Mouse (Mus musculus): ENCODE results near the gene Odf3l1. TPM values are rescaled to one million over a fixed set of nuclear protein-coding genes. Genes with fewer than 3 reads are reported as not detected.

The Odf3l1 gene
- polyA plus RNA-seq, 1 experiment from 2014 or later = 0.17 TPM

GRCm38 (mm10) chr9:56865673-56866400 is 1.4 kb upstream of the Odf3l1 start:
- Histone ChIP-seq H3K9me3 (replicated peaks) (no peaks in the 10 kb centered on the region), H3K4me2 (peak overlapping the region; percentile 75), H3K27ac (peak overlapping the region; percentile 81), H3K36me3 (no peaks in the 10 kb centered on the region), H3K27me3 (no peaks in the 10 kb centered on the region; the same call in 1 of the 2 replicates), H3K4me1 (peaks cover 86% of the 10 kb centered on the region), H3K4me3 (replicated peaks) (peak overlapping the region; percentile 53), H3K9ac (peak overlapping the region; percentile 58)
- ATAC-seq (replicated peaks; ENCODE audit: low FRiP score) = no peak
- WGBS = 56% methylated on average over 11 of the region's 11 CpGs

GRCm38 (mm10) chr9:56864832-56865231 is 353 bp upstream of the Odf3l1 start, which contains the start of gene Cspg4:
Cspg4 (plus strand) TSS chr9:56865033.
- H3K4me3 ChIP-seq (replicated peaks) = peak within 1 kb of the TSS; percentile 53
- H3K9ac ChIP-seq = peak within 1 kb of the TSS; percentile 58
- H3K4me1 ChIP-seq = peaks cover 84% of the 10 kb centered on the region
- no peaks in the 10 kb centered on the region for H3K9me3 ChIP-seq (replicated peaks)
- H3K4me2 ChIP-seq = peak within 1 kb of the TSS; percentile 75
- peak; percentile 82 for ATAC-seq (replicated peaks; ENCODE audit: low FRiP score)
- H3K27ac ChIP-seq = peak within 1 kb of the TSS; percentile 81
- no peaks in the 10 kb centered on the region; the same call in 1 of the 2 replicates for H3K27me3 ChIP-seq
- WGBS = 3% methylated on average over 24 of the region's 24 CpGs
- H3K36me3 ChIP-seq = no peaks in the 10 kb centered on the region

GRCm38 (mm10) chr9:56862863-56863262 is 1.6 kb downstream of the Odf3l1 start:
- H3K9ac ChIP-seq = no peak overlapping the region
- no peak overlapping the region for H3K4me2 ChIP-seq
- no peaks in the 10 kb centered on the region; the same call in 1 of the 2 replicates for H3K27me3 ChIP-seq
- H3K9me3 ChIP-seq (replicated peaks) = no peaks in the 10 kb centered on the region
- WGBS = 28% methylated on average over 2 of the region's 2 CpGs
- H3K4me3 ChIP-seq (replicated peaks) = no peak overlapping the region
- H3K27ac ChIP-seq = no peak overlapping the region
- peaks cover 64% of the 10 kb centered on the region for H3K4me1 ChIP-seq
- H3K36me3 ChIP-seq = no peaks in the 10 kb centered on the region
- ATAC-seq (replicated peaks; ENCODE audit: low FRiP score) = no peak

- Histone ChIP-seq H3K27ac (peak overlapping the region; percentile 33), H3K9me3 (replicated peaks) (no peaks in the 10 kb centered on the region), H3K4me3 (replicated peaks) (no peak overlapping the region), H3K36me3 (no peaks in the 10 kb centered on the region), H3K4me1 (peaks cover 42% of the 10 kb centered on the region), H3K9ac (no peak overlapping the region), H3K27me3 (peaks cover 3% of the 10 kb centered on the region; the same call in 1 of the 2 replicates), H3K4me2 (0 out of 2 replicates have a peak overlapping the region, but pooled peaks have one; percentile 4)
- no peak for ATAC-seq (replicated peaks; ENCODE audit: low FRiP score)
- WGBS = 55% methylated on average over 15 of the region's 15 CpGs
Measured at GRCm38 (mm10) chr9:56860486-56861269, 3.8 kb downstream of the Odf3l1 start.

GRCm38 (mm10) chr9:56860035-56860434 is 4.4 kb downstream of the Odf3l1 start:
- no peak for ATAC-seq (replicated peaks; ENCODE audit: low FRiP score)
- 84% methylated on average over 3 of the region's 3 CpGs for WGBS

GRCm38 (mm10) chr9:56857463-56857862 is 7.0 kb downstream of the Odf3l1 start:
- Histone ChIP-seq H3K4me3 (replicated peaks) (no peak overlapping the region), H3K4me2 (no peak overlapping the region), H3K9ac (no peak overlapping the region), H3K9me3 (replicated peaks) (no peaks in the 10 kb centered on the region), H3K4me1 (peaks cover 11% of the 10 kb centered on the region), H3K27ac (no peak overlapping the region), H3K36me3 (no peaks in the 10 kb centered on the region), H3K27me3 (peaks cover 3% of the 10 kb centered on the region; the same call in 1 of the 2 replicates)
- no peak for ATAC-seq (replicated peaks; ENCODE audit: low FRiP score)
- 42% methylated on average over 3 of the region's 3 CpGs for WGBS

More at GRCm38 (mm10) chr9:56860035-56860434, 4.4 kb downstream of the Odf3l1 start:
- Histone ChIP-seq H3K36me3 (no peaks in the 10 kb centered on the region), H3K27me3 (peaks cover 3% of the 10 kb centered on the region; the same call in 1 of the 2 replicates), H3K4me2 (no peak overlapping the region), H3K4me1 (peaks cover 36% of the 10 kb centered on the region), H3K9me3 (replicated peaks) (no peaks in the 10 kb centered on the region), H3K9ac (no peak overlapping the region), H3K4me3 (replicated peaks) (no peak overlapping the region), H3K27ac (no peak overlapping the region)

GRCm38 (mm10) chr9:56851778-56852177 is 12.7 kb downstream of the Odf3l1 start:
- Histone ChIP-seq H3K27me3 (peaks cover 4% of the 10 kb centered on the region; the same call in 1 of the 2 replicates), H3K27ac (no peak overlapping the region), H3K4me2 (no peak overlapping the region), H3K36me3 (no peaks in the 10 kb centered on the region), H3K4me1 (peaks cover 10% of the 10 kb centered on the region), H3K9me3 (replicated peaks) (no peaks in the 10 kb centered on the region), H3K9ac (no peak overlapping the region), H3K4me3 (replicated peaks) (no peak overlapping the region)
- 0 out of 2 replicates have a peak, but pooled peaks have one; percentile 31 for ATAC-seq (replicated peaks; ENCODE audit: low FRiP score)
- 25% methylated on average over 11 of the region's 11 CpGs for WGBS

- Histone ChIP-seq H3K27ac (no peak overlapping the region), H3K9me3 (replicated peaks) (no peaks in the 10 kb centered on the region), H3K4me2 (no peak overlapping the region), H3K36me3 (no peaks in the 10 kb centered on the region), H3K9ac (no peak overlapping the region), H3K27me3 (peaks cover 4% of the 10 kb centered on the region), H3K4me1 (peaks cover 10% of the 10 kb centered on the region), H3K4me3 (replicated peaks) (no peak overlapping the region)
- no peak for ATAC-seq (replicated peaks; ENCODE audit: low FRiP score)
- 88% methylated on average over 4 of the region's 4 CpGs for WGBS
Measured at GRCm38 (mm10) chr9:56850905-56851252, 13.6 kb downstream of the Odf3l1 start.

- Histone ChIP-seq H3K9me3 (replicated peaks) (no peaks in the 10 kb centered on the region), H3K27ac (no peak overlapping the region), H3K27me3 (peaks cover 6% of the 10 kb centered on the region), H3K4me1 (peaks cover 10% of the 10 kb centered on the region), H3K36me3 (no peaks in the 10 kb centered on the region), H3K9ac (no peak overlapping the region), H3K4me3 (replicated peaks) (no peak overlapping the region), H3K4me2 (no peak overlapping the region)
- 66% methylated on average over 14 of the region's 14 CpGs for WGBS
- ATAC-seq (replicated peaks; ENCODE audit: low FRiP score) = no peak
Measured at GRCm38 (mm10) chr9:56850128-56850904, 14.2 kb downstream of the Odf3l1 start.

GRCm38 (mm10) chr9:56847523-56847922 is 17.0 kb downstream of the Odf3l1 start:
- no peaks in the 10 kb centered on the region for H3K36me3 ChIP-seq
- no peak overlapping the region for H3K9ac ChIP-seq
- no peak for ATAC-seq (replicated peaks; ENCODE audit: low FRiP score)
- H3K27ac ChIP-seq = no peak overlapping the region
- peaks cover 15% of the 10 kb centered on the region for H3K27me3 ChIP-seq
- 25% methylated on average over 3 of the region's 3 CpGs for WGBS
- H3K4me1 ChIP-seq = peaks cover 36% of the 10 kb centered on the region
- H3K9me3 ChIP-seq (replicated peaks) = no peaks in the 10 kb centered on the region
- H3K4me3 ChIP-seq (replicated peaks) = no peak overlapping the region
- no peak overlapping the region for H3K4me2 ChIP-seq

GRCm38 (mm10) chr9:56844644-56845043 is 19.8 kb downstream of the Odf3l1 start:
- ATAC-seq (replicated peaks; ENCODE audit: low FRiP score) = no peak
- Histone ChIP-seq H3K4me2 (no peak overlapping the region), H3K27ac (no peak overlapping the region), H3K9ac (no peak overlapping the region), H3K4me1 (peaks cover 53% of the 10 kb centered on the region), H3K4me3 (replicated peaks) (no peak overlapping the region), H3K27me3 (peaks cover 13% of the 10 kb centered on the region), H3K9me3 (replicated peaks) (no peaks in the 10 kb centered on the region), H3K36me3 (no peaks in the 10 kb centered on the region)
- WGBS = 47% methylated on average over 8 of the region's 8 CpGs
